Mouse (Mus musculus) spleen, embryonic (tissue): ENCODE results near the gene Ksr2.

Experiments
- CTCF ChIA-PET: fragments of 350-600 bp; sonication (Branson Sonifier 250); formaldehyde crosslinking; loops from one replicate; lab custom pipeline; 2022; lab: Charles Lee

Ksr2 gene

GRCm38 (mm10) chr5:117682226-117682625, 268.4 kb downstream of the Ksr2 start:
- CTCF ChIA-PET = no interaction called here

GRCm38 (mm10) chr5:117684491-117684890, 270.7 kb downstream of the Ksr2 start:
- CTCF ChIA-PET = no interaction called here

- CTCF ChIA-PET = interaction anchor here (0.5 kb wide), 1 partner anchor 26 kb away, joined by 10 read pairs; no protein-coding TSS in a partner anchor
Measured at GRCm38 (mm10) chr5:117687770-117688352, 274.1 kb downstream of the Ksr2 start.

GRCm38 (mm10) chr5:117688738-117689137, 274.9 kb downstream of the Ksr2 start:
- CTCF ChIA-PET = no interaction called here

- CTCF ChIA-PET = no interaction called here
Measured at GRCm38 (mm10) chr5:117689840-117690239, 276.0 kb downstream of the Ksr2 start.

- CTCF ChIA-PET = no interaction called here
Measured at GRCm38 (mm10) chr5:117691271-117691670, 277.5 kb downstream of the Ksr2 start.

- CTCF ChIA-PET = interaction anchor here (0.5 to 0.6 kb wide), 2 partner anchors 104 to 1199 kb away, joined by 3 to 16 read pairs; no protein-coding TSS in a partner anchor
Measured at GRCm38 (mm10) chr5:117693557-117693956, 279.8 kb downstream of the Ksr2 start.

- CTCF ChIA-PET = no interaction called here
Measured at GRCm38 (mm10) chr5:117694632-117695031, 280.8 kb downstream of the Ksr2 start.

- CTCF ChIA-PET = no interaction called here
Measured at GRCm38 (mm10) chr5:117696366-117696765, 282.6 kb downstream of the Ksr2 start.

- CTCF ChIA-PET = no interaction called here
Measured at GRCm38 (mm10) chr5:117697589-117697988, 283.8 kb downstream of the Ksr2 start.

- CTCF ChIA-PET = no interaction called here
Measured at GRCm38 (mm10) chr5:117704371-117704770, 290.6 kb downstream of the Ksr2 start.

GRCm38 (mm10) chr5:117706633-117707032, 292.8 kb downstream of the Ksr2 start:
- CTCF ChIA-PET = no interaction called here

GRCm38 (mm10) chr5:117709306-117709705, 295.5 kb downstream of the Ksr2 start:
- CTCF ChIA-PET = no interaction called here

GRCm38 (mm10) chr5:117711636-117712035, 297.8 kb downstream of the Ksr2 start:
- CTCF ChIA-PET = no interaction called here

GRCm38 (mm10) chr5:117712207-117712606, 298.4 kb downstream of the Ksr2 start:
- CTCF ChIA-PET = no interaction called here

- CTCF ChIA-PET = no interaction called here
Measured at GRCm38 (mm10) chr5:117717120-117717519, 303.3 kb downstream of the Ksr2 start.

- CTCF ChIA-PET = no interaction called here
Measured at GRCm38 (mm10) chr5:117723316-117723715, 309.5 kb downstream of the Ksr2 start.

- CTCF ChIA-PET = no interaction called here
Measured at GRCm38 (mm10) chr5:117726548-117726947, 312.7 kb downstream of the Ksr2 start.

- CTCF ChIA-PET = no interaction called here
Measured at GRCm38 (mm10) chr5:117727138-117727537, 313.3 kb downstream of the Ksr2 start.

- CTCF ChIA-PET = no interaction called here
Measured at GRCm38 (mm10) chr5:117731311-117731710, 317.5 kb downstream of the Ksr2 start.

- CTCF ChIA-PET = no interaction called here
Measured at GRCm38 (mm10) chr5:117744654-117745178, 330.9 kb downstream of the Ksr2 start.

- CTCF ChIA-PET = no interaction called here
Measured at GRCm38 (mm10) chr5:117749353-117749752, 335.6 kb downstream of the Ksr2 start.

GRCm38 (mm10) chr5:117757696-117758482, 344.1 kb downstream of the Ksr2 start:
- CTCF ChIA-PET = no interaction called here
